Mouse (Mus musculus) heart, postnatal 0 days (tissue): ENCODE results near the gene Prrt4.

Experiments used
- CTCF ChIP-seq: IDR thresholded peaks from 2 replicates; pipeline ENCODE4 v1.5.1; 2016; ENCODE audit warnings: antibody characterized with exemption, control low read depth, low read depth
- EP300 ChIP-seq: IDR thresholded peaks from 2 replicates; pipeline ENCODE4 v1.6.1; 2016; ENCODE audit warnings: antibody characterized with exemption, low read depth

- TF ChIP-seq CTCF, result no peak
- TF ChIP-seq EP300, result no peak
Measured at GRCm38 (mm10) chr6:29178888-29179658, at the start of gene Prrt4.
